Mouse (Mus musculus) heart, embryonic 11.5 days (tissue): ENCODE results near the gene Zfp882. TPM values are rescaled to one million over a fixed set of nuclear protein-coding genes. Genes with fewer than 3 reads are reported as not detected.
"Not testable (repeated sequence)": the region's sequence is repeated elsewhere in the genome, so short reads cannot be mapped to it uniquely, and the experiment has no call there.

Experiments used
- ATAC-seq: fragments of 200-750 bp; cut with Nextera tagmentation; replicated peaks from 2 replicates; pipeline ENCODE4 v1.8.0; 2017; ENCODE audit warnings: moderate library complexity; ENCODE audit not compliant: insufficient number of reproducible peaks, low FRiP score, low TSS enrichment
- H3K27ac ChIP-seq: fragments of 300-500 bp; sonication (generic); 2 replicates; pipeline ENCODE4 v1.5.1; 2014; ENCODE audit warnings: mild to moderate bottlenecking, low read depth, low read length
- H3K27me3 ChIP-seq: fragments of 300-500 bp; sonication (generic); 2 replicates; pipeline ENCODE4 v1.6.1; 2014; ENCODE audit warnings: mild to moderate bottlenecking, low read length, mixed read lengths; ENCODE audit not compliant: control insufficient read depth, insufficient read depth
- H3K36me3 ChIP-seq: fragments of 300-500 bp; sonication (generic); 2 replicates; pipeline ENCODE4 v1.6.1; 2014; ENCODE audit warnings: mild to moderate bottlenecking, low read length, moderate library complexity, mixed read lengths; ENCODE audit not compliant: control insufficient read depth, insufficient read depth
- H3K4me1 ChIP-seq: fragments of 300-500 bp; sonication (generic); 2 replicates; pipeline ENCODE4 v1.6.1; 2014; ENCODE audit warnings: low read length; ENCODE audit not compliant: control insufficient read depth, insufficient read depth
- H3K4me2 ChIP-seq: fragments of 300-500 bp; sonication (generic); 2 replicates; pipeline ENCODE4 v1.6.1; 2014; ENCODE audit warnings: mild to moderate bottlenecking, moderate library complexity
- H3K4me3 ChIP-seq: fragments of 300-500 bp; sonication (generic); 2 replicates; pipeline ENCODE4 v1.5.1; 2014; ENCODE audit warnings: low read depth, low read length
- H3K9ac ChIP-seq: fragments of 300-500 bp; sonication (generic); 2 replicates; pipeline ENCODE4 v1.6.1; 2014; ENCODE audit warnings: mild to moderate bottlenecking, low read depth, low read length, moderate library complexity
- H3K9me3 ChIP-seq: fragments of 300-500 bp; sonication (generic); replicated peaks from 2 replicates; pipeline ENCODE4 v1.6.1; 2016; ENCODE audit warnings: low read length; ENCODE audit not compliant: control insufficient read depth
- WGBS: fragments of 180-500 bp; shearing (Covaris S2); extraction: QIAGEN DNeasy Blood & Tissue Kit; methylation state at CpG from one replicate; pipeline ENCODE4 v1.1.7; 2014; ENCODE audit not compliant: insufficient replicate concordance; 5-methylcytosine and 5-hydroxymethylcytosine counted together
- polyA plus RNA-seq: library from polyadenylated mRNA; unstranded; fragments of >200 nt; fragmentation: Nextera tagmentation; extraction: Ambion mirVana; gene quantifications from 2 replicates; pipeline ENCODE4 v1.2.1, GENCODE M21; 2014

Gene Zfp882
- polyA plus RNA-seq, 1 experiment from 2014 or later: 2.4 TPM

DNA sequence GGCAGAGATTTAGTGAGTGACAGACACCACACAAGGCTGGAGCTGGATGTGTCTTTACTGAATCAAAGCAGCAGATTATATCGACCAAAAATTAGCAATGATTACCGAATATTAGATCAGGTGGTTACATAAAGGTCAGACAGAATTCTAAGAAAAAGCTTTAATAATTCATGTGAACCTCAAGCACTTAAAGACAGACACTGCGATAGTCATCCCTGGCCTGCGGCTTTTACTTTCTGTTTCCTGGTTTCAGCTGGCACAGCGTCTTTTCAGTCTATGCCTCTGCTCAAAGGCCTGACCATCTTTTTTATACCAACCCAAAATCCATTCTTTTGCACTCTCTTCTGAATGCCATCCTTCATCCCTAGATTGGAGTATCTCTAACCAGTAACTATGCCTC lies 40.2 kb downstream of the Zfp882 start:
- H3K27ac ChIP-seq: no peak overlapping the region
- no peaks in the 10 kb centered on the region; the same call in 1 of the 2 replicates for H3K27me3 ChIP-seq
- H3K36me3 ChIP-seq: no peaks in the 10 kb centered on the region
- H3K9me3 ChIP-seq: no peaks in the 10 kb centered on the region
- ATAC-seq: no peak
- WGBS: 83% methylated on average over 5 of the region's 5 CpGs
- no peak overlapping the region for H3K9ac ChIP-seq
- no peak overlapping the region for H3K4me2 ChIP-seq
- H3K4me1 ChIP-seq: 0 out of 2 replicates have a peak, but pooled peaks cover 8% of the 10 kb centered on the region
- no peak overlapping the region for H3K4me3 ChIP-seq

DNA sequence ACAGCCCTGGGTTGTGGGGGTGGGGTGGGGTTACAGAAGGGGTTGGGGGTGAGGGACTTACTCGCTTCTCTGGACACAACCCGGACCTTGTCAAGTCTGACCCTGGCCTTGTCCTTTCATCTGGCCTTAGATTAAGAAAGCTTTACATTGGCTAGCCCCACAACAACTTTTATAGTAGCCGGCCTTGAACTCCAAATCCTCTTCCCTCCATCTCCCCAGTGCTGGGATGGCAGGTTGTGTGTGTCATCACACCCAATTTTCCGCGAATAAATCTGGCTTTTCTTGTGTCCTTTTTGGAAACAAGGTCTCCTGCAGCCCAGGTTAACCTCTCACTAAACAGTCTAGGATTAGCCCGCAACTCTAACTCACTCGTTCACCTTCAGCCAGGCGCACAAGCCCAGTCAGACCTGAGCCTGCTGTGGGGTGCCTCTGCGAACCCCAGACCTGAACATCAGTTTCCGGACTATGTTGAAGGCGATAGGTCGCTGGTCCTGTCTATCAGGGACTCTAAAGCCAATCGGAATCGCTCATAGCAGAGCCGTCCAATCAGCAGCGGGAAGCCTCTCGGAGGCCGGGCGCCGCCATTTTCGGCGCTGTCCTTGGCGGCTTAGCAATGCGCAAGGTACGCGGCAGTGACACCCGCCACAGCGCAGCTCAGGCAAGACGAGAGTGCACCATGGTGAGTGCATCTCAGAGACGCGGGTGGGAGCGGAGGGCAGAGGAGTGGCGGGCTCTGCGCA lies 42.2 kb downstream of the Zfp882 start, which contains the start of gene Zfp961:
Zfp961 (plus strand) TSS at position 557 of the 740 bp plus-strand sequence.
- Histone ChIP-seq H3K4me3 (peak within 1 kb of the TSS; percentile 77), H3K9me3 (no peaks in the 10 kb centered on the region), H3K27me3 (no peaks in the 10 kb centered on the region; the same call in 1 of the 2 replicates), H3K4me2 (peak within 1 kb of the TSS; percentile 79), H3K9ac (peak within 1 kb of the TSS; percentile 89), H3K4me1 (0 out of 2 replicates have a peak, but pooled peaks cover 8% of the 10 kb centered on the region), H3K36me3 (no peaks in the 10 kb centered on the region; the same call in 1 of the 2 replicates), H3K27ac (peak within 1 kb of the TSS; percentile 85)
- ATAC-seq: peak; percentile 100
- 3% methylated on average over 34 of the region's 34 CpGs for WGBS

- WGBS: 37% methylated on average over 13 of the region's 14 CpGs
- H3K27ac ChIP-seq: peak overlapping the region; percentile 35; the same call in 1 of the 2 replicates
- peak overlapping the region; percentile 89 for H3K9ac ChIP-seq
- no peaks in the 10 kb centered on the region; the same call in 1 of the 2 replicates for H3K27me3 ChIP-seq
- peak overlapping the region; percentile 77 for H3K4me3 ChIP-seq
- 0 out of 2 replicates have a peak, but pooled peaks cover 8% of the 10 kb centered on the region for H3K4me1 ChIP-seq
- ATAC-seq: no peak
- peak overlapping the region; percentile 79 for H3K4me2 ChIP-seq
- H3K9me3 ChIP-seq: no peaks in the 10 kb centered on the region
- H3K36me3 ChIP-seq: no peaks in the 10 kb centered on the region; the same call in 1 of the 2 replicates
These were observed 43.2 kb downstream of the Zfp882 start for GRCm38 (mm10) chr8:71951436-71952161.

DNA sequence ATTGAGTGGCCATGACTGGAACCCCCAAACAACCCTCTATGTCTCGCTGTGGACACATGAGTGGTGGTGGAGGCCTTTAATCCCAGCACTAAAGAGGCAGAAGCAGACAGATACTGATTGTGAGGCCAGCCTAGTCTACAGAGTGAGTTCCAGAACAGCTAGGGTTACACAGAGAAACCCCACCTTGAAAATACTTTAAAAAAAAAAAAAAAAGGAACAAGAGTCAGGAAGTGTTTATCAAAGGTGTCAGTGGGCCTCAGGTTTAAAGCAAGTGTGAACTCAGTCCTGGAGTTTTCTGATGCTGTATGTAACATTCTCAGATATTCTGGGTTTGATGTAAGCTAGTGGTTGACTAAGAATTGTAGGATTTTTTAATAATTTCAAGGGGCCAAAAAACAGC lies 44.1 kb downstream of the Zfp882 start:
- ATAC-seq: no peak
- H3K9ac ChIP-seq: no peak overlapping the region
- no peaks in the 10 kb centered on the region; the same call in 1 of the 2 replicates for H3K27me3 ChIP-seq
- no peak overlapping the region; the same call in 1 of the 2 replicates for H3K4me2 ChIP-seq
- 82% methylated on average over 1 of the region's 1 CpGs for WGBS
- H3K27ac ChIP-seq: no peak overlapping the region
- H3K36me3 ChIP-seq: no peaks in the 10 kb centered on the region; the same call in 1 of the 2 replicates
- H3K4me3 ChIP-seq: no peak overlapping the region; the same call in 1 of the 2 replicates
- no peaks in the 10 kb centered on the region for H3K9me3 ChIP-seq
- 0 out of 2 replicates have a peak, but pooled peaks cover 8% of the 10 kb centered on the region for H3K4me1 ChIP-seq

GRCm38 (mm10) chr8:71952961-71953700 lies 44.7 kb downstream of the Zfp882 start:
- not testable (repeated sequence) for H3K27ac ChIP-seq, H3K9ac ChIP-seq, ATAC-seq, H3K4me1 ChIP-seq, H3K4me3 ChIP-seq, H3K9me3 ChIP-seq, H3K27me3 ChIP-seq, H3K4me2 ChIP-seq, H3K36me3 ChIP-seq
- WGBS: 93% methylated on average over 16 of the region's 16 CpGs

DNA sequence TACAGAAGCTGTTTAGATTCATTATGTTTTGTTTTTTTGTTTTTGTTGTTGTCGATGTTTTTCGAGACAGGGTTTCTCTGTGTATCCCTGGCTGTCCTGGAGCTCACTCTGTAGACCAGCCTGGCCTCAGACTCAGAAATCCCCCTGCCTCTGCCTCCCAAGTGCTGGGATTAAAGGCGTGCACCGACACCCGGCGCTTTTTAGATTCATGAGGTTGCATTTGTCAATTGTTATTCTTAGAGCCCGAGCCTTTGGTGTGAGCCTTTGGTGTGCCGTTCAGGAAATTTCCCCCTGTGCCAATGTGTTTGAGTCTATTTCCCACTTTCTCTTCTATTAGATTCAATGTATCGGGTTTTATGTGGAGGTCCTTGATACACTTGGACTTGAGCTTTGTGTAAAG lies 46.3 kb downstream of the Zfp882 start:
- H3K4me2 ChIP-seq: no peak overlapping the region

GRCm38 (mm10) chr8:71960483-71960882 lies 52.1 kb downstream of the Zfp882 start:
- no peaks in the 10 kb centered on the region for H3K9me3 ChIP-seq
- H3K27ac ChIP-seq: no peak overlapping the region
- no peak overlapping the region for H3K4me3 ChIP-seq
- H3K27me3 ChIP-seq: no peaks in the 10 kb centered on the region
- no peak overlapping the region for H3K9ac ChIP-seq
- no peaks in the 10 kb centered on the region for H3K4me1 ChIP-seq
- no peak for ATAC-seq
- H3K36me3 ChIP-seq: peaks cover 1% of the 10 kb centered on the region
- H3K4me2 ChIP-seq: no peak overlapping the region

More for the DNA sequence above, 46.3 kb downstream of the Zfp882 start:
- Histone ChIP-seq H3K4me3 (no peak overlapping the region), H3K4me1 (0 out of 2 replicates have a peak, but pooled peaks cover 8% of the 10 kb centered on the region), H3K27me3 (no peaks in the 10 kb centered on the region), H3K36me3 (no peaks in the 10 kb centered on the region; the same call in 1 of the 2 replicates), H3K9me3 (no peaks in the 10 kb centered on the region), H3K9ac (no peak overlapping the region), H3K27ac (no peak overlapping the region)
- WGBS: 94% methylated on average over 9 of the region's 9 CpGs
- no peak for ATAC-seq

- no peak overlapping the region for H3K9ac ChIP-seq
- WGBS: 89% methylated on average over 5 of the region's 5 CpGs
- H3K9me3 ChIP-seq: no peaks in the 10 kb centered on the region
- peaks cover 9% of the 10 kb centered on the region for H3K36me3 ChIP-seq
- no peak overlapping the region for H3K4me2 ChIP-seq
- H3K27me3 ChIP-seq: no peaks in the 10 kb centered on the region
- no peaks in the 10 kb centered on the region for H3K4me1 ChIP-seq
- H3K27ac ChIP-seq: no peak overlapping the region
- H3K4me3 ChIP-seq: no peak overlapping the region
- ATAC-seq: no peak
These were observed 53.4 kb downstream of the Zfp882 start for GRCm38 (mm10) chr8:71961796-71962195.
